Mouse (Mus musculus): ENCODE measurements around the gene Skiv2l. TPM values are rescaled to one million over a fixed set of nuclear protein-coding genes. Genes with fewer than 3 reads are reported as not detected.
"Not testable (repeated sequence)": the region's sequence is repeated elsewhere in the genome, so short reads cannot be mapped to it uniquely, and the experiment has no call there.

Skiv2l gene
- total and polyA plus RNA-seq, 2 experiments from 2014 or later = 44.5 to 98.1 TPM

- no peak for ATAC-seq
- no peak overlapping the region for H3K4me3 ChIP-seq (ENCODE audit: low read length)
- WGBS = 78% methylated on average over 7 of the region's 7 CpGs
Observed at GRCm38 (mm10) chr17:34814818-34815370, 35.1 kb downstream of the Skiv2l start.

GRCm38 (mm10) chr17:34813747-34814146 is 36.3 kb downstream of the Skiv2l start:
- ATAC-seq; H3K4me3 ChIP-seq (ENCODE audit: low read length); H3K9ac ChIP-seq (replicated peaks; ENCODE audit: low read length); H3K36me3 ChIP-seq (ENCODE audit: insufficient read depth, low read length); H3K27me3 ChIP-seq (ENCODE audit: insufficient read depth, low read length); DNase-seq (ENCODE audit: low spot score); H3K4me1 ChIP-seq (ENCODE audit: insufficient read depth, low read length); H3K4me2 ChIP-seq (ENCODE audit: low read depth, low read length); H3K9me3 ChIP-seq (ENCODE audit: low read length); H3K27ac ChIP-seq: not testable (repeated sequence)
- WGBS = 64% methylated on average over 12 of the region's 12 CpGs
- peak; percentile 65 for TF ChIP-seq CTCF (IDR thresholded peaks at IDR 0.05; ENCODE audit: low read depth)

More at GRCm38 (mm10) chr17:34814818-34815370, 35.1 kb downstream of the Skiv2l start:
- Histone ChIP-seq H3K9me3 (ENCODE audit: low read length) (no peaks in the 10 kb centered on the region), H3K9ac (replicated peaks; ENCODE audit: low read length) (no peak overlapping the region), H3K27me3 (ENCODE audit: insufficient read depth, low read length) (no peaks in the 10 kb centered on the region), H3K4me1 (ENCODE audit: insufficient read depth, low read length) (no peaks in the 10 kb centered on the region), H3K27ac (no peak overlapping the region), H3K4me2 (ENCODE audit: low read depth, low read length) (no peak overlapping the region), H3K36me3 (ENCODE audit: insufficient read depth, low read length) (no peaks in the 10 kb centered on the region)
- DNase-seq (ENCODE audit: low spot score) = no peak
- no peak for TF ChIP-seq CTCF (IDR thresholded peaks at IDR 0.05; ENCODE audit: low read depth)

- Histone ChIP-seq H3K4me2 (ENCODE audit: low read depth, low read length) (no peak overlapping the region), H3K27ac (no peak overlapping the region), H3K4me3 (ENCODE audit: low read length) (no peak overlapping the region), H3K9me3 (ENCODE audit: low read length) (no peaks in the 10 kb centered on the region), H3K9ac (replicated peaks; ENCODE audit: low read length) (no peak overlapping the region), H3K36me3 (ENCODE audit: insufficient read depth, low read length) (no peaks in the 10 kb centered on the region), H3K27me3 (ENCODE audit: insufficient read depth, low read length) (no peaks in the 10 kb centered on the region), H3K4me1 (ENCODE audit: insufficient read depth, low read length) (no peaks in the 10 kb centered on the region)
- ATAC-seq (no peak), DNase-seq (ENCODE audit: low spot score) (no peak)
- WGBS = 74% methylated on average over 15 of the region's 15 CpGs
- TF ChIP-seq CTCF (IDR thresholded peaks at IDR 0.05; ENCODE audit: low read depth) = no peak
Observed at GRCm38 (mm10) chr17:34811275-34811674, 38.7 kb downstream of the Skiv2l start.

- not testable (repeated sequence) for H3K36me3 ChIP-seq (ENCODE audit: insufficient read depth, low read length); H3K9ac ChIP-seq (replicated peaks; ENCODE audit: low read length); H3K27me3 ChIP-seq (ENCODE audit: insufficient read depth, low read length); H3K27ac ChIP-seq; H3K4me1 ChIP-seq (ENCODE audit: insufficient read depth, low read length); H3K4me3 ChIP-seq (ENCODE audit: low read length); DNase-seq (ENCODE audit: low spot score); H3K9me3 ChIP-seq (ENCODE audit: low read length); H3K4me2 ChIP-seq (ENCODE audit: low read depth, low read length); ATAC-seq
- 87% methylated on average over 7 of the region's 8 CpGs for WGBS
Observed at GRCm38 (mm10) chr17:34810811-34811210, 39.2 kb downstream of the Skiv2l start.

GRCm38 (mm10) chr17:34810411-34810810 is 39.6 kb downstream of the Skiv2l start:
- H3K36me3 ChIP-seq (ENCODE audit: insufficient read depth, low read length); H3K4me3 ChIP-seq (ENCODE audit: low read length); H3K9me3 ChIP-seq (ENCODE audit: low read length); H3K9ac ChIP-seq (replicated peaks; ENCODE audit: low read length); H3K4me1 ChIP-seq (ENCODE audit: insufficient read depth, low read length); ATAC-seq; H3K27me3 ChIP-seq (ENCODE audit: insufficient read depth, low read length); H3K4me2 ChIP-seq (ENCODE audit: low read depth, low read length); DNase-seq (ENCODE audit: low spot score); H3K27ac ChIP-seq: not testable (repeated sequence)
- 88% methylated on average over 5 of the region's 5 CpGs for whole genome bisulfite sequencing

- no peak overlapping the region for H3K4me2 ChIP-seq (ENCODE audit: low read depth, low read length)
- no peak for DNase-seq (ENCODE audit: low spot score)
- no peak overlapping the region for H3K4me3 ChIP-seq (ENCODE audit: low read length)
- H3K27me3 ChIP-seq (ENCODE audit: insufficient read depth, low read length) = no peaks in the 10 kb centered on the region
- H3K36me3 ChIP-seq (ENCODE audit: insufficient read depth, low read length) = no peaks in the 10 kb centered on the region
- H3K27ac ChIP-seq = no peak overlapping the region
- H3K4me1 ChIP-seq (ENCODE audit: insufficient read depth, low read length) = no peaks in the 10 kb centered on the region
- H3K9me3 ChIP-seq (ENCODE audit: low read length) = no peaks in the 10 kb centered on the region
- ATAC-seq = no peak
- WGBS = 78% methylated on average over 6 of the region's 6 CpGs
- no peak for TF ChIP-seq CTCF (IDR thresholded peaks at IDR 0.05; ENCODE audit: low read depth)
- H3K9ac ChIP-seq (replicated peaks; ENCODE audit: low read length) = no peak overlapping the region
Observed at GRCm38 (mm10) chr17:34808599-34809205, 41.3 kb downstream of the Skiv2l start.

GRCm38 (mm10) chr17:34807176-34807575 is 42.8 kb downstream of the Skiv2l start:
- no peak overlapping the region for H3K9ac ChIP-seq (replicated peaks; ENCODE audit: low read length)
- 64% methylated on average over 3 of the region's 3 CpGs for WGBS
- no peak for ATAC-seq

More at GRCm38 (mm10) chr17:34807176-34807575, 42.8 kb downstream of the Skiv2l start:
- no peak overlapping the region for H3K4me2 ChIP-seq (ENCODE audit: low read depth, low read length)
- H3K4me3 ChIP-seq (ENCODE audit: low read length) = no peak overlapping the region
- no peak overlapping the region for H3K27ac ChIP-seq
- no peaks in the 10 kb centered on the region for H3K27me3 ChIP-seq (ENCODE audit: insufficient read depth, low read length)
- H3K4me1 ChIP-seq (ENCODE audit: insufficient read depth, low read length) = no peaks in the 10 kb centered on the region
- no peaks in the 10 kb centered on the region for H3K36me3 ChIP-seq (ENCODE audit: insufficient read depth, low read length)
- no peak for DNase-seq (ENCODE audit: low spot score)
- no peak for TF ChIP-seq CTCF (IDR thresholded peaks at IDR 0.05; ENCODE audit: low read depth)
- H3K9me3 ChIP-seq (ENCODE audit: low read length) = no peaks in the 10 kb centered on the region
